Mouse (Mus musculus) right cerebral cortex, adult 18-20 months (tissue): ENCODE measurements around the gene Vmn1r3.
"Not testable (repeated sequence)": the region's sequence is repeated elsewhere in the genome, so short reads cannot be mapped to it uniquely, and the experiment has no call there.

Experiments
- DNase-seq: peaks from one replicate; pipeline ENCODE4 v3.0.0; 2022; ENCODE audit warnings: mixed read lengths

Vmn1r3 gene

GRCm38 (mm10) chr4:3185258-3185657, at the start of gene Vmn1r3:
Gene Vmn1r3 (minus strand): TSS chr4:3185358.
- DNase-seq = not testable (repeated sequence)

GRCm38 (mm10) chr4:3232053-3232452, 46.9 kb upstream of the Vmn1r3 start:
- no peak for DNase-seq

- DNase-seq = no peak
Observed at GRCm38 (mm10) chr4:3230908-3231684, 45.9 kb upstream of the Vmn1r3 start.

- no peak for DNase-seq
Observed at GRCm38 (mm10) chr4:3229532-3229931, 44.4 kb upstream of the Vmn1r3 start.

GRCm38 (mm10) chr4:3228476-3228875, 43.3 kb upstream of the Vmn1r3 start:
- DNase-seq = no peak

- DNase-seq = no peak
Observed at GRCm38 (mm10) chr4:3227751-3228150, 42.6 kb upstream of the Vmn1r3 start.

GRCm38 (mm10) chr4:3226488-3226887, 41.3 kb upstream of the Vmn1r3 start:
- no peak for DNase-seq

- DNase-seq = not testable (repeated sequence)
Observed at GRCm38 (mm10) chr4:3225416-3225815, 40.3 kb upstream of the Vmn1r3 start.

- DNase-seq = not testable (repeated sequence)
Observed at GRCm38 (mm10) chr4:3224848-3225247, 39.7 kb upstream of the Vmn1r3 start.

GRCm38 (mm10) chr4:3223483-3224209, 38.5 kb upstream of the Vmn1r3 start:
- DNase-seq = not testable (repeated sequence)

GRCm38 (mm10) chr4:3216382-3216781, 31.2 kb upstream of the Vmn1r3 start:
- not testable (repeated sequence) for DNase-seq

- DNase-seq = not testable (repeated sequence)
Observed at GRCm38 (mm10) chr4:3213349-3213748, 28.2 kb upstream of the Vmn1r3 start.

- DNase-seq = not testable (repeated sequence)
Observed at GRCm38 (mm10) chr4:3209643-3210217, 24.6 kb upstream of the Vmn1r3 start.

- DNase-seq = not testable (repeated sequence)
Observed at GRCm38 (mm10) chr4:3176746-3177490, 8.2 kb downstream of the Vmn1r3 start.

GRCm38 (mm10) chr4:3176195-3176594, 9.0 kb downstream of the Vmn1r3 start:
- DNase-seq = not testable (repeated sequence)

GRCm38 (mm10) chr4:3175756-3176155, 9.4 kb downstream of the Vmn1r3 start:
- DNase-seq = not testable (repeated sequence)

GRCm38 (mm10) chr4:3174586-3174985, 10.6 kb downstream of the Vmn1r3 start:
- not testable (repeated sequence) for DNase-seq

GRCm38 (mm10) chr4:3167020-3167419, 18.1 kb downstream of the Vmn1r3 start, which contains the start of gene Vmn1r2:
Gene Vmn1r2 (plus strand): TSS chr4:3167320.
- DNase-seq = not testable (repeated sequence)

- no peak for DNase-seq
Observed at GRCm38 (mm10) chr4:3165046-3165445, 20.1 kb downstream of the Vmn1r3 start.

- DNase-seq = not testable (repeated sequence)
Observed at GRCm38 (mm10) chr4:3164429-3164828, 20.7 kb downstream of the Vmn1r3 start.

GRCm38 (mm10) chr4:3153320-3153719, 31.8 kb downstream of the Vmn1r3 start:
- not testable (repeated sequence) for DNase-seq

- DNase-seq = not testable (repeated sequence)
Observed at GRCm38 (mm10) chr4:3147926-3148325, 37.2 kb downstream of the Vmn1r3 start.
